Mouse (Mus musculus): Measurements from ENCODE around the gene Olfr1497.
"Not testable (repeated sequence)": the region's sequence is repeated elsewhere in the genome, so short reads cannot be mapped to it uniquely, and the experiment has no call there.

The Olfr1497 gene

DNA sequence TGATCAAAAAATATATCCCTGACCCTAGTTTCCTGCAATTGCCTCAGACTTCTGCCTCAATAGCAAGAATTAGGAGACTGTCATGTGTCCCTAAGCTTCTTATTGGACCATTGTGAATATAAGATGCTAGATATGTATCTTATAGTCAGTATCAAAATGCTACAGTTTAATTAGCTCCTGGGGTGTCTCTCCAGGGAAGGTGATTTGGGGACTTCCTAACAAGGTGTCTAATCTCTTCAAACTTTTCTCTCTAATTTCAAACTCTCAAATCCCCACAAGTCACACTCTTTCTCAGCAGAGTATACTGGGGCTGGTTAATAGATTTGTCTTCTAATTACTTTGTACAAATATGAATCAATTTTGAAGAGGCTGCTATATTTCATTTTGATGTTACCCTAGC lies at the start of gene Olfr1497:
TSS of gene Olfr1497 (minus strand) at position 101 of the 400 bp plus-strand sequence.
- DNase-seq, result no peak

DNA sequence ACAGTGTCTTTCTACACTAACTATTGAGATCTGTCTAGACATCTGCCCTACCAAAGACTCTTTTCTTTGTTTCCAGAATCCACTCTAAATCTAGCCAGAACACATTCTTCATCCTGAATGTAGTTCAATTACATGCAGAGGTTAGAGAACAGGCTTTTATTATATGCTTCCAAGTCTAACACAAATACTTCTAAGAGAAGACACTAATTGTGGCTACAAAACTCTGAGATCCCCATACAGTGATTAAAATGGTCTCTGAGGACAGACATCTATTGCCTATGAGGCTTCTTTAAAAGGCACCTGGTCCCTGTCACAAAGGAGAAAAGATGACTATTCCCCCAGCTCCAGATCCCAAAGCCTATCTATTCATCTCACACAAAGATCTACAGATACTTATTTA lies 32.4 kb upstream of the Olfr1497 start, which contains the start of gene Olfr1500:
TSS of gene Olfr1500 (minus strand) at position 101 of the 400 bp plus-strand sequence.
- DNase-seq, result no peak

DNA sequence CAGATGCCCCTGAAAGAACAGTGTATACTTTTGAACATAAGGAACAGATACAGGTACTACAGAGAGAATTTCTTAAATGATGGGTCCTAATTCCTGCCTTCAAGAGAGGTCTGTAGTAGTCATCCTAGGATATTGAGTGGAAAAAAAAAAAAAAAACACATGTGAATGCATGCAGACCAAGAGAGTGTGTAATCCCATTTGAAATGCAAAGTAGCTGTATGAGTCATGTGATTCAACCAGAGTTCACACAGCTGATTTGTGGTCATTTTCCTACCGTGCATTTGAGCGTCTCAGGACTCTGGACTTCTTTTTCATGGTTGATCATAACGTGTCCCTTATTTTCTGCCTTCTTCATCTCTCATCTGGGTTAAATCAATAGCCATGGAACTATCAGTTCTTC lies 30.4 kb upstream of the Olfr1497 start:
- DNase-seq, result no peak

DNA sequence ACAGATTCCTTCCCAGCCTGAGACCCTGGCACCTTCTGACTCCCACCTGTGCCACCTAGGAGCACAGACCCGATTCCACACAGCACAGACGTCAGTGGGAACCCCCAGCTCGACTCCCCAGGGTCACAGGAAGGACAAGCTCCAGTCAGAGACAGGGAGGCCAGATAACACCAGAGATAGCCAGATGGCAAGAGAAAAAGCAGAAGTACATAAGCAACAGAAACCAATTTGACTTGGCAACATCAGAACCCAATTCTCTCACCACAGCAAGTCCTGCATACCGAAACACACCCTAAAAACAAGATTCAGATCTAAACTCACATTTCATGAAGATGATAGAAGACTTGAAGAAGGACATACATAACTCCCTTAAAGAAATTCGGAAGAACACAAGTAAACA lies 22.8 kb upstream of the Olfr1497 start:
- DNase-seq, result no peak

GRCm38 (mm10) chr19:13819347-13819746 lies 21.3 kb upstream of the Olfr1497 start, which contains the start of gene Olfr1499:
TSS of gene Olfr1499 (minus strand) at chr19:13819447.
- no peak for DNase-seq

DNA sequence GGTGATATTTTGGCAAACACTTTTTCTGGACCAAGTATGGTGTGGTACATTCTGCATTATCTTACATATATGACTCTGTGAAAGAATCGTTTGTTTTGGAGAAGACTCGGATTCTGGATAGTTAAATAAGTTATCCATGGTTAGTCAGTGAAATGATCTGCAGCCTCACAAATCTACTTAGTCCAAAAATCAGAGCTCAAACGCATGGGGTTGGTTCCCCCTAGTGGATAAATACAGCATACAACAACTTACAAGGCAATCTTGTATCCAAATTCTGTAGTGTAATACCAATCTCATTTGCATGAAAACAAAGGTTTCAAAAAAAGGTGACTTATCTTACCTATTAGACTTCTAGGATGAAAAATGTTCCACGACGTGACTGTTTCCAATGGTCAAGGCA lies 20.8 kb upstream of the Olfr1497 start:
- no peak for DNase-seq

DNA sequence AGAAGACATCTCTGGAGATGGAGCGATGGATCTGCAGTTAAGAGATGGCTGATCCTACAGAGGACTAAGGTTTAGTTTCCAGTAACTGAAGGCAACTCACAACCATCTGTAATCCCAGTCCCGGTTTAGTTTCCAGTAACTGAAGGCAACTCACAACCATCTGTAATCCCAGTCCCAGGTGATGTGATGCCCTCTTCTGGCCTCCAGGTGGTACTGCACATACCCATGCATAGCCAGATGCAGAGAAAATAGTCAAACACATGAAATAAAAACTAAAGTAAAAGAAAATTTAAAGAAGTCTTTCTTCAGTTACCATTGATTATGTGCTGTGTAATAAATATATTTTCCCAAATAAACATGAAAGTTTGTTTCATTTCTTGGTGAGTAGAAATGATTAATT lies 14.8 kb upstream of the Olfr1497 start:
- no peak for DNase-seq

GRCm38 (mm10) chr19:13805486-13805885 lies 7.5 kb upstream of the Olfr1497 start:
- not testable (repeated sequence) for DNase-seq

GRCm38 (mm10) chr19:13777578-13777977 lies 20.4 kb downstream of the Olfr1497 start, which contains the start of gene Olfr1496:
TSS of gene Olfr1496 (plus strand) at chr19:13777878.
- DNase-seq, result no peak

- no peak for DNase-seq
These were observed 29.3 kb downstream of the Olfr1497 start for GRCm38 (mm10) chr19:13768565-13769276.

DNA sequence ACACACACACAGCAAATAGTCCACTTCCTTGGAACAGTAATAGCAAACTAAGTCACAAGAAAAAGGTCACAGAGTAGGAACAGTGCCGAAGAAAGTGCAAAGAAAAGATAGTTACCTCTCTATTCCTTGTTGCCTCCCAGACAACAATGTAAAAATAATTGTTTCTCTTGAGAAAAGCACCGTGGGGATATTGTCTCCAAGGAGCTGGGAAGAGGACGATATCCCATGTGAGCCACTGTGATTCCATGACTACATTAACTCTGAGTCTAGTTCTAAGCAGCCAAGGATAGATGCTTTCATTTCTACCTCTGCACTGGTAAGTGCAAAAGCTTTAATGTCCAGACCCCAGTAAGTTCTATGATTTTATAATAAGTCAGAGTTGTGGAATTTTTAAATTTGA lies 33.7 kb downstream of the Olfr1497 start, which contains the start of gene Olfr1495:
TSS of gene Olfr1495 (plus strand) at position 301 of the 400 bp plus-strand sequence.
- no peak for DNase-seq

GRCm38 (mm10) chr19:13749366-13749765 lies 48.6 kb downstream of the Olfr1497 start:
- no peak for DNase-seq
